Mouse (Mus musculus) C2C12 (cell line): Measurements from ENCODE around the gene Ahdc1. TPM values are rescaled to one million over a fixed set of nuclear protein-coding genes. Genes with fewer than 3 reads are reported as not detected.

Experiments used
- H3K27me3 ChIP-seq: one replicate; pipeline ENCODE4 v1.6.1; 2011; ENCODE audit not compliant: control insufficient read depth, insufficient read depth, insufficient read length
- H3K36me3 ChIP-seq: one replicate; pipeline ENCODE4 v1.6.1; 2011; ENCODE audit not compliant: control insufficient read depth, insufficient read depth
- H3K4me3 ChIP-seq: one replicate; pipeline ENCODE4 v1.5.1; 2011; ENCODE audit warnings: mild to moderate bottlenecking, control low read depth; ENCODE audit not compliant: poor library complexity, insufficient read depth, severe bottlenecking
- H3K79me2 ChIP-seq: one replicate; pipeline ENCODE4 v1.6.1; 2011; ENCODE audit not compliant: control insufficient read depth, insufficient read depth
- H3K79me3 ChIP-seq: one replicate; pipeline ENCODE4 v1.6.1; 2011; ENCODE audit warnings: low read depth, control low read depth
- H3ac ChIP-seq: one replicate; pipeline ENCODE3; 2011; ENCODE audit warnings: low read depth; ENCODE audit not compliant: control insufficient read depth, insufficient read length
- CEBPB ChIP-seq: IDR thresholded peaks from one replicate; pipeline ENCODE4 v1.6.1; 2011; ENCODE audit warnings: low read depth, mild to moderate bottlenecking, control low read depth, moderate library complexity
- CTCF ChIP-seq: IDR thresholded peaks from one replicate; pipeline ENCODE4 v1.5.1; 2011; ENCODE audit not compliant: control insufficient read depth, insufficient read depth, insufficient read length
- FOSL1 ChIP-seq: IDR thresholded peaks from one replicate; pipeline ENCODE4 v1.8.0; 2011; ENCODE audit warnings: mild to moderate bottlenecking, low read length; ENCODE audit not compliant: poor library complexity, insufficient read depth, severe bottlenecking
- MAX ChIP-seq: IDR thresholded peaks from one replicate; pipeline ENCODE4 v1.6.1; 2011; ENCODE audit warnings: mild to moderate bottlenecking, control low read depth
- MYOD1 ChIP-seq: IDR thresholded peaks from one replicate; pipeline ENCODE4 v1.6.1; 2011; ENCODE audit warnings: low read depth; ENCODE audit not compliant: control insufficient read depth, insufficient read length
- MYOG ChIP-seq: IDR thresholded peaks from one replicate; pipeline ENCODE4 v1.6.1; 2011; ENCODE audit not compliant: control insufficient read depth, insufficient read length; ENCODE audit errors: extremely low read depth
- USF1 ChIP-seq: IDR thresholded peaks from one replicate; pipeline ENCODE4 v1.6.1; 2011; ENCODE audit warnings: low read depth, mild to moderate bottlenecking, control low read depth, moderate library complexity
- polyA plus RNA-seq: library from polyadenylated mRNA; unstranded; fragments of >200 nt; fragmentation: generic; extraction: Trizol; gene quantifications from one replicate; pipeline ENCODE4 v1.2.1, GENCODE M21; 2012; ENCODE audit warnings: missing spikeins

The Ahdc1 gene
- polyA plus RNA-seq, 1 experiment, result 27.9 TPM

DNA sequence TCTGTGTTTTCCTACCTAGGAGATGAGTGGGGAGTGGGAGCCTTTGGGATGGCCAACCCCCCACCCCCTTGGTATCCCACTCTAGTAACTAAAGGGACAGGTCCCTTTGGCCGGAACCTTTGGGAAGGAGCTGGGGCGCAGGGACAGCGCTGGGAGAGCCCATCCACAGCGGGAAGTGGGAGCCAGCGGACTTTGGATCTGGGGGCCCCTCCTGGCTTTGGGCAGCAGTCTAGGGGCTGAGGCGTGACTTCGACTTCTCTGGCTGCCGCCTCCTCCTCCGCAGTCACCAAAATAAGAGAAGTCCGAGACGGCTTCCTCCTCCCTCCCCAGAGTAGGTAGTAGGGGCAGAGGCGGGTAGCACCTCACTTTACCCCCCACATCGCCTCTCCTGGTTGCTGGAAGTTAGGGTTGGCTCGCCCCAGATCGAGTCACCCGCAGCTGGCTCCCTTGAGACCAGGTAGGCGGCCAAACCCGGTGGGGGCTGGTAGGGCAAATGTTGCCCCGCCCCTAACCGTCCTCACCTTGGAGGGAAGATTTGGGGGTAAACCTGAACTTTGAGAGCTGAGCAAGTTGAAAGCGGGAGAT lies 37.2 kb upstream of the Ahdc1 start, which contains the start of gene Fgr:
Gene Fgr, plus strand, starts transcription at position 282 of the 585 bp plus-strand sequence.
- H3K4me3 ChIP-seq, result no peak within 1 kb of the TSS
- no peaks in the 10 kb centered on the region for H3K79me3 ChIP-seq
- no peaks in the 10 kb centered on the region for H3K36me3 ChIP-seq
- H3ac ChIP-seq, result no peak within 1 kb of the TSS
- peaks cover 51% of the 10 kb centered on the region for H3K27me3 ChIP-seq
- no peaks in the 10 kb centered on the region for H3K79me2 ChIP-seq
- TF ChIP-seq MYOD1 (no peak), FOSL1 (no peak), USF1 (no peak), MAX (no peak), CEBPB (no peak), CTCF (no peak), MYOG (no peak)

DNA sequence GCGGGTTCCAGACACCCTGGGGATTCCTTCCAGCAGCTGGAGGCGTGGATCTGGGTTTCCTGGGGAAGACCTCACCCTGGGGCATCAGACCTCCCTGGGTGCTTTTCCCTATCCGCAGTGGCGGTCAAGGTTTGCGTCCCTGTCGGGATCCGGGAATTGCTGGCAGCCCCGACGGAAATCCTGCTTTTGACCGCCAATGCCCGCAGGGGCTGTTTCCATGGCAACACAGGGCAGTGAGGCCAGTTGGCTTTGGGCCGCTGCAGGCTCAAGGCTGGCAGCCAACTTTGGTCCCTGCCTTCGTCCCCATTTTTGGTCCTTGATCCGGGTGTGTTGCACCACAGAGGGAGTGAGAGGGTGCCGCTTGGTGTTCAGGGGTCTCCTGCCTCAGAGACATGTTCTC lies 36.2 kb upstream of the Ahdc1 start:
- Histone ChIP-seq H3K27me3 (peaks cover 51% of the 10 kb centered on the region), H3K79me2 (no peaks in the 10 kb centered on the region), H3ac (no peak overlapping the region), H3K36me3 (no peaks in the 10 kb centered on the region), H3K79me3 (no peaks in the 10 kb centered on the region), H3K4me3 (no peak overlapping the region)
- TF ChIP-seq USF1 (no peak), FOSL1 (no peak), CTCF (no peak), MYOD1 (no peak), CEBPB (no peak), MAX (no peak), MYOG (no peak)

DNA sequence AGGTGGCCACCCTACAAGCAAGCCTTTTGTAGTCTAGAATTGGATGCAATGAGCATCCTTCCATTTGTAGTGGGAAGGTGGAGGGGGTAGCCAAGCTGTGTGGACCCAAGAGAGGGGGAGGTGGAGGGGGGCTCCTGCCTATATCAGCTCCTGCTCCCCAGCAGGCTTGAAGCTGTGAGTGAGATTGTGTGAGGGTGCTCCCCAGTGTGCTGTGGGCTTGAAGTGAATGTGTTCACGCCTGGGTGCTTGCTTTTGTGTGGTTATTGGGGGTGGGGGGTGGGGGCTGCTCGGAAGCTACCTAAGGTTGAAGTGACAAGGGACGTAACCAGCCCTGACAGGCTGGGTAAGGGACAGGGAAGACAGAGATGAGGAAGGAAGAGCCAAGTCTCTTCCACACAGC lies 35.3 kb upstream of the Ahdc1 start:
- Histone ChIP-seq H3K36me3 (no peaks in the 10 kb centered on the region), H3K4me3 (no peak overlapping the region), H3K27me3 (peaks cover 55% of the 10 kb centered on the region), H3K79me3 (no peaks in the 10 kb centered on the region), H3ac (no peak overlapping the region), H3K79me2 (no peaks in the 10 kb centered on the region)
- TF ChIP-seq MYOD1 (no peak), MAX (no peak)

DNA sequence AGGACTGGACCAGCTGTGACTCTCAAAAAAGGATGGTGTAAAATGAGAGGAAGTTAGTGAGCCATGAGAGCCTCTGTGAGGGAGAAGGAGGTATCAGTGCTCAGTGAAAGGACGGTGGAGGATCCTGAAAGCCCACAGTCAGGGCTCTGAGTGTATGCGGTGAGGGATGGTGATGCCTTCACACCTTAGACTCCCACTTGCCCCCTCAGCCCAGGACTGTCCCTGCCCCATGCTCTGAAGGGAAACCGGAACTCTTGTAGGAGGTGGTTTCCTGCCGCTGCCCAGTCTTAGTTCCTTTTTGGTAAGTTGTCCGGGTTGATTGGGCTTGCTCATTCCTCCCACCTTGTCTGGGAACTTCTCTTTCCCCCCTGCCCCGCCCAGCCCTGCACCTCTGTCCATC lies 34.3 kb upstream of the Ahdc1 start:
- TF ChIP-seq MAX (no peak), MYOG (no peak), FOSL1 (no peak), CTCF (no peak), MYOD1 (no peak), USF1 (no peak), CEBPB (no peak)
- H3K79me3 ChIP-seq, result no peaks in the 10 kb centered on the region
- H3K79me2 ChIP-seq, result no peaks in the 10 kb centered on the region
- no peak overlapping the region for H3K4me3 ChIP-seq
- no peak overlapping the region for H3ac ChIP-seq
- H3K36me3 ChIP-seq, result no peaks in the 10 kb centered on the region
- H3K27me3 ChIP-seq, result peaks cover 58% of the 10 kb centered on the region

DNA sequence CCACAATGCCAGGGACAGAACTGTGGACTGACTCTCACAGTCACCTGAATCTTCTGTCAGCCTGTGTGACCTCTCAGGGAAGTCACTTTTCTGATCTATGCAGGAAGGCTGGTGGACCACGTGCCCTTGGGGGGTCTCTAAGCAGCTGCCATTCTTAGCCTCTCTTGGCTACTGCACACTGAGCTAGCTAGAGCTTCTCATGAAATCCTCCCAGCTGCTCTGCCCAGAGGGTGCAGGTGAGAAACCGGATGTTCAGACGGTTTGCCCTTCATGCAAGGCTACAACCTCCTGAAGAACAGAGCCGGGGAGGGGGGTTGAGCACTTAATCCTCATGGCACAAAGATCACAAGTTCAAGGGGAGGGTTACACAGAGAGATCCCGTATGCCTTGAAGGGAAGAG lies 33.5 kb upstream of the Ahdc1 start:
- TF ChIP-seq MYOD1 (no peak), FOSL1 (no peak), CTCF (no peak), CEBPB (no peak), MAX (no peak), MYOG (no peak), USF1 (no peak)
- no peaks in the 10 kb centered on the region for H3K79me3 ChIP-seq
- H3K27me3 ChIP-seq, result peaks cover 65% of the 10 kb centered on the region
- H3K4me3 ChIP-seq, result no peak overlapping the region
- H3ac ChIP-seq, result no peak overlapping the region
- H3K79me2 ChIP-seq, result no peaks in the 10 kb centered on the region
- H3K36me3 ChIP-seq, result no peaks in the 10 kb centered on the region

DNA sequence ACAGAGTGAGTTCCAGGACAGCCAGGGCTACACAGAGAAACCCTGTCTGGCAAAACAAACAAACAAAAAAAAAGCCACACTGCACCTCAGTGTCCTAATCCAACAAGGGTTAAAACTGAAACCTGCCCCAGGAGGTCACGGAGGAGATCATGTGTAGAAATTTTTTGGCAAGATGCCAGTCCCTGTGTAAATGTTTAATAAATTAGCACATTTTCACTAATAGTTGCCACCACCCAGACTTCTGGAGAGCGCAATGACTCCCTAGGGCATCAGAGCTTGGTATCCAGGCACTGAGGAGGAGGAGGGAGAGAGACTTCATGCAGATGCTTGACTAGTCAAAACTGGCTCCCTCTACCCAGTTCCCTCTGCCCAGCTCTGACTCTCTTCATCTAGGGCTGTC lies 31.9 kb upstream of the Ahdc1 start:
- Histone ChIP-seq H3K36me3 (no peaks in the 10 kb centered on the region), H3K27me3 (peaks cover 53% of the 10 kb centered on the region), H3ac (no peak overlapping the region), H3K79me2 (no peaks in the 10 kb centered on the region), H3K79me3 (no peaks in the 10 kb centered on the region), H3K4me3 (no peak overlapping the region)
- TF ChIP-seq CTCF (no peak), MYOD1 (no peak), CEBPB (no peak), MAX (no peak), USF1 (no peak), MYOG (no peak), FOSL1 (no peak)
